Mouse (Mus musculus) limb, embryonic 10.5 days (tissue): ENCODE results near the gene Gm11007. TPM values are rescaled to one million over a fixed set of nuclear protein-coding genes. Genes with fewer than 3 reads are reported as not detected.
"Not testable (repeated sequence)": the region's sequence is repeated elsewhere in the genome, so short reads cannot be mapped to it uniquely, and the experiment has no call there.

Experiments
- DNase-seq: peaks from one replicate; pipeline ENCODE4 v3.0.0-alpha.2; 2017; ENCODE audit warnings: low spot score
- H3K27ac ChIP-seq: fragments of 300-500 bp; sonication (generic); 2 replicates; pipeline ENCODE4 v1.5.1; 2016; ENCODE audit warnings: mild to moderate bottlenecking
- H3K27me3 ChIP-seq: fragments of 300-500 bp; sonication (generic); 2 replicates; pipeline ENCODE4 v1.6.1; 2016; ENCODE audit warnings: low read depth, mild to moderate bottlenecking; ENCODE audit not compliant: poor library complexity, severe bottlenecking
- H3K36me3 ChIP-seq: fragments of 300-500 bp; sonication (generic); 2 replicates; pipeline ENCODE4 v1.6.1; 2016; ENCODE audit warnings: mild to moderate bottlenecking, moderate library complexity
- H3K4me1 ChIP-seq: fragments of 300-500 bp; sonication (generic); 2 replicates; pipeline ENCODE4 v1.6.1; 2016
- H3K4me3 ChIP-seq: fragments of 300-500 bp; sonication (generic); 2 replicates; pipeline ENCODE4 v1.5.1; 2016; ENCODE audit warnings: mild to moderate bottlenecking, moderate library complexity
- H3K9me3 ChIP-seq: fragments of 300-500 bp; sonication (generic); replicated peaks from 2 replicates; pipeline ENCODE4 v1.6.1; 2016; ENCODE audit warnings: mild to moderate bottlenecking
- WGBS: fragments of 180-500 bp; shearing (Covaris S2); methylation state at CpG from one replicate; pipeline ENCODE4 v1.1.7; 2016; 5-methylcytosine and 5-hydroxymethylcytosine counted together
- polyA plus RNA-seq: library from polyadenylated mRNA; unstranded; fragments of >200 nt; fragmentation: Nextera tagmentation; extraction: Ambion mirVana; gene quantifications from 2 replicates; pipeline ENCODE4 v1.2.1, GENCODE M21; 2016

Gene Gm11007
- not detected in 2 replicates for polyA plus RNA-seq

- WGBS = no CpG with 5 or more reads among the region's 2 CpGs
Measured at GRCm38 (mm10) chr2:175643678-175644077, at the start of gene Gm11007. Gm11007 (plus strand) TSS chr2:175643978.

More at GRCm38 (mm10) chr2:175643678-175644077, at the start of gene Gm11007:
- H3K4me1 ChIP-seq, H3K36me3 ChIP-seq, H3K27me3 ChIP-seq, H3K27ac ChIP-seq, H3K4me3 ChIP-seq, DNase-seq, H3K9me3 ChIP-seq: not testable (repeated sequence)

Other genes with a start within 250 kb of the Gm11007 start
- 19.9 and 24.8 TPM in 2 replicates for gene Gm4724, start 208.2 kb upstream of the Gm11007 start, polyA plus RNA-seq
- gene Zfp965, start 174.0 kb upstream of the Gm11007 start, polyA plus RNA-seq = 2.1 and 5.1 TPM in 2 replicates
- gene Zfp969, start 59.7 kb downstream of the Gm11007 start, polyA plus RNA-seq = 6.8 and 10.3 TPM in 2 replicates
- not detected in 2 replicates for gene Gm2007, start 97.6 kb downstream of the Gm11007 start, polyA plus RNA-seq
- gene Gm14288, start 157.1 kb downstream of the Gm11007 start, polyA plus RNA-seq = 0.26 and 1.1 TPM in 2 replicates
- 20.3 and 23.1 TPM in 2 replicates for gene Gm6710, start 225.2 kb downstream of the Gm11007 start, polyA plus RNA-seq